Mouse (Mus musculus) lung, postnatal 10 days (tissue): ENCODE results near the gene Cdk5rap1.
"Not testable (repeated sequence)": the region's sequence is repeated elsewhere in the genome, so short reads cannot be mapped to it uniquely, and the experiment has no call there.

Experiments used
- DNase-seq: peaks from one replicate; pipeline ENCODE4 v3.0.0; 2021

The Cdk5rap1 gene

DNA sequence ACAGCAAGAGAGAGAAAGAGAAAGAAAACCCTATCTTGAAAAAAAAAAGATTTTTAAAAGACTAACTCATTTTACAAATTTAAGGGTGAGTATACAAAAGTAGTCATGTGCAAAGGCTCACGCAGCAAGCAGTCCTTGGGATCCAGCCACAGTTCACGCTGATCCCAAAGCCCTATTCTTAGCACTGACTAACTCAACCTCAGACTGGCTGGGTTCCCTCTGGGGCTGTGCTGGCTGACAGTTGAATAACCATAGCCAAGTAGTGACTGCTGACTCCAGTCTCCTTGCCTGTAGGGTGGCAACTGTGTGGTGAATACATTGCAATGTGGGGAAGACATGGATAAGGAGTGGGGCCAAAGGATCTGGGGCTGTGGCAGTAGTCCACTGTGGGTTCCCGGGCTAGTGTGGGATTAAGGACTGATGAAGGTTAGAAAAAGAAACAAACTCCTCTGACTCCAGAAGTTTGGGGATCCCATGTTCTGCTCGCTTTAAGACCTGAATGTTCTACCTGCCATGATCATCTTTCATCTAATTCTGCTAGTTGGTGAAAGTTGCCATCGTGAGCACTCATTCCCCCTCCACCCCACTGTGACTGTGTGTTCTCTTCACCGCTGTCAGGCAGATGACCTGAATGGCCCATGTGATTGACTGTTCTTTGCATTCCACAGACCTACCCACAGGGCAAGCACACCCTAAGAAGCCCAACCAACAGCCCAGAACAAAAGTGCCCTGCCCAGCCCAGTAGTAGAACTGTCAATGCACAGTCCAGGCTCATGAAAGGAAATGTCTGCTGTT, 2.2 kb upstream of the Cdk5rap1 start:
- peak; percentile 71 for DNase-seq

DNA sequence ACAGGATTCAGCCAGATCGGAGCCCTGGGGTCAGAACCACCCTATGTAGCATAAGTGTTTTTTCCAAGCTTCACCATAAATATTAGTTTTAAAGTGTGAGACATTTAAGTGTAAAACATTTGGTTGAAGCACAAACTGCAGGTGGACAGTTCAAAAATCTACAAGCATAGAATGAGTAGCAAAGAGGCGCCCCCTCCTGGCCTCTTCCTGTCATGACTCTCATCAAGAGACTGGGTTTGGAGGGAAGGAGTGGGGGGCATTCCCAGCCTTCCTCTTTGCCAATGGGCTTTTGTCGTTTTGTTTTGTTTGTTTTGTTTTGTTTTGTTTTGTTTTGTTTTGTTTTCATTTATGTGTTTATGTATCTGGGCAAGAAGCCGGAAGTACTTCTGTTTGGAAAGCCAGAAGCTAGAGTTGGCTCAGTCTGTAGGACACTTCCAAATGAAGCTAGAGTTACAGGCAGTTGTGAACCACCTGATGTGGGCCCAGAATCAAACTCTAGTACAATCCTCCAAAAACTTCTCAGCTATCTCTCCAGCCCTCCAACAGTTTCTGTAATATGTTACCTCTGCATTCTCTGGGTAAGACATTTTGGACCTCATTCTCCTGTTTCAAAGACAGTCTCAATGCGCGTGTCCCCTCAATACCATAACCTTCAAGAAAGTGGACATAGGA, 1.3 kb upstream of the Cdk5rap1 start:
- peak; percentile 70 for DNase-seq

DNA sequence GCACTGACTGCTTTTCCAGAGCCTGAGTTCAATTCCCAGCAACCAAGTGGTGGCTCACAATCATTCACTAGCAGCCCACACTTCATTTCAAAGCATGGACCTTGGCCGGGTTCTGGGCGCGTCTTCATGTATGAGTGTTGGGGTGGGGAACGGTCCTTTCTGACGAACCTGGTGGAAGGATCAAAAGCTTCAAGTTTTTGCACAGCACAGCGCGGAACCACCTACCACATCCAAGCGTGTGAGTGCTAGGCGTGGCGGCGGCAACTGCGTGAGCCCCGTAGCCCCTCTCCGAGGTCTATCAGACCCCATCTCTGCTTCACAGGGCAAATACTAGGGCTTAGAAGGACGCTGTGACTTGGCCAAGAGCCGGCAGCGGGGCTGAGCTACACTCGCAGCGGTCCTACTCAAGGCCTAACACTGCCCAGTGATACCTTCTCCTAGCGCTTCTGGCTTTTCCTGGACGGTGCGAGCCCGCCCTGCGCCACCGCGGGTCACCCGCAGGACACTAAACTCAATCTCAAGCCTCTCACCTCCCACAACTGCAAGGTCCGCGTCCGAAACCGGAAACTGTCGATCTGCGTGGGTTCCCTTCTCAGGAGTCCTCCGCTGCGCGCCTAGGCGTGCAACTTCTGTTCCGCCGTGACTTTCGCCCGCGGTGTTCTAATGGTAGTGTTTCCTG, 520 bp downstream of the Cdk5rap1 start:
- DNase-seq: peak; percentile 94

DNA sequence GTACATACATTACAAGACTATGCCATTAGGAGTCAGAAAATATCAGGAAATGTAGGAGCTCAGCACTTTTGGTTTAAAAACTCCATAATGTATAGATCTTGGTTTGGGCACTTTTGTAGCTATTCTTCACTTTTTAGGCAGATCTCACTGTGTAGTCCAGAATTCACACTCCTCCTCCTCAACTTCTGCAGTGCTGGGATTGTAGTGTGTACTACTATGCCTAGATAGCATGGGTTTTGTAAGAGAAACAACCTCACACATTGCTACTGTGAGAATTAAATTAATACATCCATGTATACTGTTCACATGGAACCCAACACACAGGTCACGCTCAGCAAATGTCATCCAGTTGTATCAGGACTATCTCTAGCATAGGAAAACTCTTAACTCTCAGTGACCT, 5.3 kb downstream of the Cdk5rap1 start:
- DNase-seq: no peak

DNA sequence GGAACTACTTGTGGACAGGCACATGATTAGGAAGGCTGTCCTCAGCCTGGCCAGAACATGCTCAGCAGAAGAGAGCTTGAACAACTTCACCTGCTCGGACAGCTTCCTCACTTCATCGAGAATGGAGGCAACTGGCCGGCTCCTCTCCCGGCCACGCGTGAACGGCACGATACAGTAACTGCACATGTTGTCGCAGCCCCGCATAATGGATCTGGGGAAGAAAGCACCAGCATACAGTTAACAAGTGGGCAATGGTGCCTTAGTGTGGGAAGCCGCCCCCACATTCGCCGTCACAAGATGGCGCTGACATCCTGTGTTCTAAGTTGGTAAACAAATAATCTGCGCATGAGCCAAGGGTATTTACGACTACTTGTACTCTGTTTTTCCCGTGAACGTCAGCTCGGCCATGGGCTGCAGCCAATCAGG, 18.8 kb downstream of the Cdk5rap1 start:
- DNase-seq: not testable (repeated sequence)

DNA sequence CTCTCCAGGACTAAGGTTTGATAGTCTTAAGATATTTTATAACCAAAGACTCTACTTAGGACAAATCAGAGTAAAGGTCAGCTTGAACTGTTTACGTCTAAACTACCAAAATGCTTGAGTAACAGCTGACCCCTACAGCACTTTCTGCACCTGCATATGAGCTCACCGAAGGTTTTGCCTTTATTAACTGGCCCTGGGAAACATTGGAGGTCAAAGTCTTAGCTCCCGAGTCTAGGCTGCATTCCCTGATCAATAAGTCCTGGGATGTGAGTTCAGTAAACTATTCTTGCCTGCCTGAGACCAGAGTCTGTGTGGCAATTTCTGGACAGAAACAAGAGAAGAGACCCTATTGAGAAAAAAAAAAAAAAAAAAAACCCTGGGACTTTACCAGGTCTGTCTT, 24.7 kb downstream of the Cdk5rap1 start:
- DNase-seq: no peak

DNA sequence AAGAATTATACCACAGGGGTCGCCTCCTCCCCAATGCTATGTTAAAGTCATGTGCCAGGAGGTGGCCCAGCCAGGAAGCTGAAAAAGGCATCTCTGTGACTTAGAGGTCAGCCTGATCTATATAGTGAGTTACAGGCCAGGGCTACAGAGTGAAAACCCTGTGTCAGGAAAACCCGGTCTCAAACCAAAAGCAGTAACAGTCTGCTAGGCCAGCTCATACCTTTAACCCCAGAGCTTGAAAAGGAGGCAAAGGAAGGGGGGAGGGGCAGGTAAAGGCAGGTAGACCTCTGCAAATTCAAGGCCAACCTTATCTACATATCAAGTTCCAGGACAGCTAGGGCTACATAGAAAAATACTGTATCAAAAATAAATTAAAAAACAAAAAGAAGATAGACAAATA, 33.5 kb downstream of the Cdk5rap1 start:
- DNase-seq: no peak

DNA sequence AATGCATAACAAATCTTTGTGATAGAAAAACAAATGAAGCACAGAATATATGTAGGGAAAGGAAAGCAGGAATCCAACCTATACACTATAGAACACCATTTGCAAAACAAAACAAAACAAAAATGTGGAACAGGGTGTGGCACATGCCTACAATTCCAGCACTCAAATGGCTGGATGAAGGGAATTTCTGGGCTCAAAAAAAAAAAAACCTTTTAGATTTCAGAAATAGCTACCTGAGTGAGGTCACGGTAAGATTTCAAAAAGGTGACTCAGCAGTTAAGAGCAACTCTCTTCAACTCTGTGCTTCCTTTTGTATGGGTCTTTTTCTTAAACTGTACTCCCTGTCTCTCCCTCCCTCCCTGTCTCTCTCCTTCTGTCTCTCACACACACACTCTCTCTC, 34.6 kb downstream of the Cdk5rap1 start:
- DNase-seq: no peak

DNA sequence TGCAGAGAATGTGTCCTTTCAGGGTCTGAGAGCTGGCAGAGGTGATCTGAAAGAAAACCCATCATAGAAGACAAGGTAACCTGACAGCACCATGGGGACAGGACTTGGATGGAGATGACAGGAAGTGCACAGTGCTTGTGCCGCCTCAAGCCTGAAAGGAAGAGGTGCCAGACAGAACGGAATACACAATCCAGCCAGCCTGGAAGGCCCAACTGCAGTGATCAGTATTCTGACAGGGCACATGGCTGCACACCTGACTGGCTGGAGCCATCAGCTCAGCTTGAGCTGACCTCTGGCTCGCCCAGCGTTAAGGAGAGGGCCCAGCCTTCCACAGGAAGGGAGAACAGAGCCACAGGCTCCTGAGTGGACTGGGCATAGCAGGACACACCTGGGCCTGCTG, 37.2 kb downstream of the Cdk5rap1 start:
- no peak for DNase-seq

DNA sequence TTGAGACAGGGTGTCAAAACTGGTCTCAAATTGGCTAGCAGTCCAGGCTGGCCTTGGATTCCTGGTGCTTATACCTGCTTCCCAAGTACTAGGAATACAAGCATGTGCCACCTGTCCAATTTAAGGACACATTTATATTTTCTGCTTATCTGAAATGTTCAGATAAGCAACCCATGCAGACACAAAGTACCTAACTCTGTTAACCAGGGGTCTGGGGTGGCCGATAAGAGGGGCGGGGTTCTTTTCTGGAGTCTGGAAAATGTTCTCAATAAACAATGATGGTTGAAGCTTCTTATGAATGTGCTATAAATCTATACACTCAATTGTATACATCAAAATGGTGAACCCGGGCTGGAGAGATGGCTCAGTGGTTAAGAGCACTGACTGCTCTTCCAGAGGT, 46.0 kb downstream of the Cdk5rap1 start:
- DNase-seq: no peak

DNA sequence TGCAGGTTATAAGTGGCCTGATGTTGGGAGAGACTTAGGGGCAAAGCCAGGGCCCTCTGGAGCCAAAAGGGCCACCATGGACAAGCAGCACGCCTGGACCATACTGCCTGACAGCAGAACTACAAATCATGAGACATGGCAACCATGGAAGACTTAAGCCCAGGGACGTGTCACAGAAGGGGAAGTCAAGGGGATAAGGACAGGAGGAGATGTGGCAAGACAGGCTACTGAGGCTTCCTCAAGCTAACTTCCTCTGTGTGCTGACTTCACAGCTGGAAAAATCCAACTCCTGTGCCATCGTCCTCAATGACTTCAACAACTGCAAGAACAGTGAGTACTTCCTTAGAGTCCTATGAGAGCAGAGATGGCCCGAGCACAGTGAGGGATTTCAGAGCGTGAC, 59.0 kb downstream of the Cdk5rap1 start:
- DNase-seq: not testable (repeated sequence)

DNA sequence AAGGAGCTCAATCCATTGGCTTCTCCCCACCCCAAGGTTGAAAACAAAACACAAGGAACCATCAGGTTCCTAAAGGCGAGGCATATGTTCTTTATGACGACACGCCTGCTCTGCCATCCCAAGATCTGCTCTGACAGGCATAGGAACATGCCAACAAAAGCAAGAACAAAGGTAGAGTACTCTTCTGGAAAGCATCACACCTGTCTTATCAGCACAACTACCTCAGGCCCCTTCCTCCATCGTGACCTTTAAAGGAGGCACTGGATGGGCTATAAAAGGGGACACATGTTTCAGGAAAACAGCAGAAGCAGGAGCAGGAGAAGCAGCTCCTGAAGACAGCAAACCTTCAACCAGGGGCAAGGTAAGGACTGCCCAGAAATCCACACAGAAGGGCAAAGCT, 65.9 kb downstream of the Cdk5rap1 start, which contains the start of gene Bpifb9b:
Gene Bpifb9b (plus strand): TSS at position 301 of the 400 bp plus-strand sequence.
- DNase-seq: not testable (repeated sequence)

DNA sequence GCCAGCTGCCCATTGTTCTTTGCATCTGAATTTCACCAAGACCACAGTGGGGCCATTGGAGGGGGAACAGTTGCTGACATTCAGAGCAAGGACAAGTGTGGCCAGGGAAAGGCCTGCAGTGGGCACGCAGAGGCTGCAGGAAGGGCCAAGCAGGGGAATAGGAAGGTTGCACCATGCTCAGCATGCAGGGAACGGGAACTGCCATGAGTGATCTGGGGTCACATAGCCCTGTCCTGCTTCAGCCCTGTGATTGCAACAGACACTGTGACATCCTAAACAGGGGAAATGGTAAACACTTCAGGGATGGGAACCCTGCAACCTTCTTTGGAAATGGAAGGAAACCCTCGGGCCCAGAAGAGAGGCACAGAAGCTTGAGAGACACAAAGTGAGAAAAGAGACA, 68.2 kb downstream of the Cdk5rap1 start:
- not testable (repeated sequence) for DNase-seq

DNA sequence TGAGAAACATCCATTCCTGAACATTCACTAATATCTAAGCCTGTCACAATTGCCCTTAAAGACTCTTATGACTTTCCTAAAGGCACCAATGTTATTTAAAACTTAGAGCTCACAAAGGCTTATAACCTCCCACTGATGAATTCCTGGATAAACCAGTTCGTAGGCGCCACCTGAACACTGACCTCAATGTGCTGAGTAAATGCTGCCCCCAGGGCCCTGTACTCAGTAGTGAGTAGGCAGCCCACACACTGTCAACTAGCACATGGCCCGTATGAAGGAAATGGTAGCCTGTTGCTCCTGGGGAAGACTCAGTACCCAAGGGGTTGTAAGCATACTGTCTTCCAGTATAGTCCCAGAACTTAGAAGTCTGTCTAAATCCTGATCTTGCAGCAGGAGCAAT, 71.0 kb downstream of the Cdk5rap1 start:
- no peak for DNase-seq

DNA sequence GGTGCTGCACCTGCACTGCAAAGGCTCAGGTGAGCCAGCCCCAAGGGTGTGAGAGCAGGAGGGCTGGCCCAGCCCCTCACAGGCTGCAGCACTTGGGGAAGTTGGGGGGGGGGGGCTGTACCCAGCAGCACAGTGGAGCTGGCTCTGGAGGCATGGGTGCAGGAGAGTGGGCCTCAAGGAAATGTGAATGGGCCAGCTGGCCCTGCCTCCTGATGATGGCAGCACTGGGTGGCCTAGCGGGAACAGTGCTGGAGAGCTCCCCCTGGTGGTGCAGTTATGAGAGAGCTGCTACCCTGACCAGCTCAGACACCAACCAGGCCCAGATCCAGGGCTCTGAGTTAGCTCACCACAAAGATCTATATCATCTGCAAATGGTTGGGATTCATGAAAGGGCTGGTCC, 72.3 kb downstream of the Cdk5rap1 start:
- DNase-seq: peak; percentile 82

DNA sequence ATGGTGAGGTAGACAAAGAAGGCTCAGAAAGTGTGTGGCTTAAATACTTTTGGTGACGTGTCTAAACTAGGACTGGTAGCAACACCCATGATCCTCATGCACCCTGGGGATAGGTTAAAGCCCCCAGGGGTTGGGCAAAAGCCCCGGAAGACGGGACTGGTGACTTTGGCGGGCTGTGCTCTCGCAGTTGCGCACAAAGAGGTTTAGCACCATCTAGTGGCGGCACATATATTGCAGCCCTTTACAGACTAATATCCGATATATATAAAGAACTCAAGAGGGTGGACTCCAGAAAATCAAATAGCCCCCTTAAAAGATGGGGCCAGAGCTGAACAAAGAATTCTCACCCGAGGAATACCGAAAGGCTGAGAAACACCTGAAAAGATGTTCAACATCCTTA, 78.1 kb downstream of the Cdk5rap1 start:
- peak; percentile 62 for DNase-seq

DNA sequence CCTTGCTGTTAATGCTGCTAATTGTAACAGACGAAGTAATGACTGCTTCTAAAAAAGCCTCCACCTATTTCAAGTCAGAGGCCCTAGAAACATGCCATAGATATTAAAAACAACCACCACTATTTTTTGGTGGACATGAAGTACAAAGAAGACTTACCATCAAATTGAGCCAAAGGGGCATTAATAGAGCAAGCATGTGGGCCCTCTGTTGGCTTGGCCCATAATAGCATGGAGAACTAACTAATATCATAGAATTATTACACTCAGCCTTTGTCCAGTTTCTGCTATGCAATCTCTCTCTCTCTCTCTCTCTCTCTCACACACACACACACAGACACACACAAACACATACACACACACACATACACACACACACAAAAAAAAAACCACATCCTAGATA, 80.0 kb downstream of the Cdk5rap1 start:
- DNase-seq: no peak

DNA sequence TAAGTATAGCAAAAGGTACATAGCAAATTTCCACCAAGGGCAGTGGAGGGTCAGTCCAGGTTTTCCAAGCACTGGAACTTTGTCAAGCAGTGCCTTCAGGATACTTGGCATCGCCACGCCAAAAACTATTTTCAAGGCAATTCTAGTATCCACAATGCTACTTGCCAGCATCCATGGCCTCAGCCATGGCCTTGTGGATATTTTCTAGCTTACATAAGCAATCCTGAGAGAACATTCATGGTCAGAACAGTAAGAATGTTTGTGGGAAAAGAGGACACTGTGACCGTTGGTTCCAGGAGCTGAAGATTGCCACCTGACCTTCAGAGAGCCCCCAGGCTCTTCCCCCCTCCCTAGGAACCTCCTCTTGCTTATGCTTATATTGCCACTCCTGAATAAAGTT, 80.9 kb downstream of the Cdk5rap1 start:
- DNase-seq: not testable (repeated sequence)
